ENCODE assay signal across 8 mouse cellular contexts in the genomic region with DNA sequence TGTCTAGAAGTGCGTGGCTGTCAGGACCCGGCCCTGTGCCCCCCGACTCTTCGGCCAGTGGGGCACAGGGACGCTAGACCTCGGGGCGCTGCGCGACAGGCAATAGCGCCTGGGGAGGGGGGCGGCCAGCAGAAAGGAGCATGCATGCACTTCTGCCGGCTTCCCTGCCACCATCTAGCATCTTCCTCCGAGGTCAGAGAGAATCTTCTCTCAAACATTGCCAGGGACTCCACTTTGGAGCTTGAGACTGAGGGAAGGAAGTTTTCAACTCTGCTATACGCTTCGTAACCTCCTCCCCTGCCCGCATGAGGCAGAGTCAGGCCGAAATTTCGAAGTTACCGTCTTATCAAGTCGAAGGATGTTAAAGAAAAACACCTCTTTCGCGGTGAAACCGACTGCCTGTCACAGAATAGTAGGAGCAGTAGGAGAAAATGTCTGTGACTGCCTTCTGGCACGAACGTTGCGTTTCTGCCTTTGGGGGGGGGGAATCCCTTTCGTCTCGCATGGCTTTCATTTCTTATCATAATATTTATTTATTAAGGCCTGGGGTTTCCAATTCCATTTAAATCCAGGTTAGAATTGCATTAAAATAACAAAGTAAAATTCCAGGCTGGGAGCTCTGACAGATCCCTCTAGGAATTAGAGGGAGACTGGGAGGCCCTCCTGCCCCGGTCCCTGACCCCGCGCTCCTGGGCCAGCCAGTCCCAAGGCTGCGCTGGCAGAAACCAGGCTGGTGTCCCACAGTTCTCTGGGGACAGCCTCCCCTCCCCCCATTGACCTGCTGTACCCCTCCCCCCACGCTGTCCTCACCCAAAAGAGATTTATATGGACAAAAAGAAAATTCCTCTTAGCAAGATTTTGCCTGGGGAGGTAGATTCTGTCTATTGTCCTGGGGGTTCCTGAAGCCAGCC. TPM values are rescaled to one million over a fixed set of nuclear protein-coding genes. Genes with fewer than 3 reads are reported as not detected.
DNase-seq lines count a peak whose midpoint lies in the region; ATAC-seq and TF ChIP-seq lines count a peak whose summit lies in the region.

No protein-coding gene starts in this region.

- peaks cover 20% of the 10 kb centered on the region for H3K4me1 ChIP-seq in testis, adult 2 months (ENCODE audit: control insufficient read depth, insufficient read depth, low read length)
- H3K4me1 ChIP-seq in limb, embryonic 14.5 days (ENCODE audit: control insufficient read depth, insufficient read depth, low read length), result peaks cover 50% of the 10 kb centered on the region
- H3K4me1 ChIP-seq in stomach, embryonic 16.5 days (ENCODE audit: control insufficient read depth, insufficient read depth, low read length), result peaks cover 27% of the 10 kb centered on the region

- no peak for TF ChIP-seq CTCF in testis, adult 2 months (IDR thresholded peaks at IDR 0.05; ENCODE audit: control insufficient read depth, insufficient read depth, insufficient replicate concordance, low read depth, low read length)

- intact Hi-C loops in gastrocnemius, postnatal 14 days (cut with DNase I; ENCODE audit: low total_unique reads), result no loop called here
- intact Hi-C loops in left cerebral cortex, postnatal 36 days (cut with DNase I), result no loop called here

- no peak for TF ChIP-seq POLR2A in testis, adult 2 months (IDR thresholded peaks at IDR 0.05; ENCODE audit: control insufficient read depth, low read depth, low read length)
- TF ChIP-seq POLR2A in limb, embryonic 14.5 days (IDR thresholded peaks at IDR 0.05; ENCODE audit: borderline replicate concordance, extremely low read depth, insufficient read depth, insufficient read length), result no peak

- ATAC-seq in limb, embryonic 14.5 days (ENCODE audit: low FRiP score, low read depth), result no peak
- peak; percentile 9; the same call in 1 of the 2 replicates for ATAC-seq in stomach, embryonic 16.5 days (ENCODE audit: insufficient read depth, low FRiP score)

- H3K36me3 ChIP-seq in testis, adult 2 months (ENCODE audit: control insufficient read depth, insufficient read depth, low read length), result no peaks in the 10 kb centered on the region
- H3K36me3 ChIP-seq in limb, embryonic 14.5 days (ENCODE audit: control insufficient read depth, insufficient read depth, low read length), result no peaks in the 10 kb centered on the region
- H3K36me3 ChIP-seq in stomach, embryonic 16.5 days (ENCODE audit: control insufficient read depth, insufficient read depth, low read length), result no peaks in the 10 kb centered on the region

- H3K4me3 ChIP-seq in testis, adult 2 months (ENCODE audit: control insufficient read depth, low read depth, low read length), result peak overlapping the region; percentile 52
- H3K4me3 ChIP-seq in limb, embryonic 14.5 days (replicated peaks; ENCODE audit: low read length), result peak overlapping the region; percentile 77
- H3K4me3 ChIP-seq in stomach, embryonic 16.5 days (replicated peaks; ENCODE audit: low read length), result peak overlapping the region; percentile 63

- H3K27me3 ChIP-seq in testis, adult 2 months (ENCODE audit: control insufficient read depth, insufficient read depth, low read length), result no peaks in the 10 kb centered on the region
- no peaks in the 10 kb centered on the region for H3K27me3 ChIP-seq in limb, embryonic 14.5 days (ENCODE audit: control insufficient read depth, insufficient read depth, low read length)
- peaks cover 26% of the 10 kb centered on the region for H3K27me3 ChIP-seq in stomach, embryonic 16.5 days (ENCODE audit: control insufficient read depth, insufficient read depth, low read length)

- no peaks in the 10 kb centered on the region for H3K9me3 ChIP-seq in limb, embryonic 14.5 days (ENCODE audit: control insufficient read depth, low read length)
- no peaks in the 10 kb centered on the region for H3K9me3 ChIP-seq in stomach, embryonic 16.5 days (replicated peaks; ENCODE audit: control insufficient read depth, low read length)

- peak overlapping the region; percentile 83 for H3K9ac ChIP-seq in limb, embryonic 14.5 days (ENCODE audit: low read depth, low read length, severe bottlenecking)
- H3K9ac ChIP-seq in stomach, embryonic 16.5 days (ENCODE audit: low read length), result peak overlapping the region; percentile 78

- H3K27ac ChIP-seq in testis, adult 2 months (ENCODE audit: control insufficient read depth, insufficient read depth, low read depth, low read length), result no peak overlapping the region
- peak overlapping the region; percentile 83 for H3K27ac ChIP-seq in limb, embryonic 14.5 days (replicated peaks; ENCODE audit: low read depth, low read length)
- no peak overlapping the region for H3K27ac ChIP-seq in stomach, embryonic 16.5 days (ENCODE audit: low read length)

- H3K4me2 ChIP-seq in limb, embryonic 14.5 days (replicated peaks; ENCODE audit: low read depth, low read length, severe bottlenecking), result peak overlapping the region; percentile 93
- H3K4me2 ChIP-seq in stomach, embryonic 16.5 days (ENCODE audit: low read depth, low read length), result peak overlapping the region; percentile 100

- WGBS in limb, embryonic 14.5 days, result under 1% methylated on average over 29 of the region's 33 CpGs
- whole genome bisulfite sequencing in stomach, embryonic 16.5 days, result 3% methylated on average over 33 of the region's 33 CpGs

- DNase-seq in adrenal gland, adult (ENCODE audit: inconsistent age in 2 of 2, low spot score in 1 of 2), result peak; percentile 35 to 68
- no peak for DNase-seq in adrenal gland, adult 18-20 months (ENCODE audit: low spot score in 2 of 2)
- no peak for DNase-seq in testis, postnatal 10 days (ENCODE audit: low spot score)
- peak; percentile 33 for DNase-seq in limb, embryonic 14.5 days (ENCODE audit: low spot score)
- DNase-seq in gastrocnemius, postnatal 14 days, result no peak
- no peak for DNase-seq in left cerebral cortex, postnatal 36 days (ENCODE audit: low spot score in 2 of 2)

RNA-seq across cellular contexts. Expression of gene Scube3, which starts 1.0 kb away (rescaled TPM):
- total RNA-seq in adrenal gland, adult 18-20 months (2021), result 1 to 10 TPM; 4.8 to 9.3 TPM
- 3.2 and 3.4 TPM in 2 replicates for polyA plus RNA-seq in testis, adult 2 months (2012; rRNA removed)
- 31.6 and 38.9 TPM in 2 replicates for polyA plus RNA-seq in limb, embryonic 14.5 days (2012; rRNA removed)
- polyA plus RNA-seq in limb, embryonic 14.5 days (2014; fragmentation: Nextera tagmentation; extraction: Ambion mirVana), result 10.5 and 11.3 TPM in 2 replicates
- polyA plus RNA-seq in stomach, embryonic 16.5 days (2015; fragmentation: Nextera tagmentation; extraction: Ambion mirVana), result 1.3 and 2.5 TPM in 2 replicates
- total RNA-seq in gastrocnemius, postnatal 14 days (2021), result under 1 TPM; 0.20 to 0.62 TPM
- total RNA-seq in left cerebral cortex, postnatal 36 days (2021), result 1 to 10 TPM; 1.9 to 2.4 TPM

RNA-seq across cellular contexts. Expression of gene Zfp523, which starts 34.0 kb away (rescaled TPM):
- 10 to 100 TPM; 36.1 to 36.5 TPM for total RNA-seq in adrenal gland, adult 18-20 months (2021)
- polyA plus RNA-seq in testis, adult 2 months (2012; rRNA removed), result 89.4 and 90.8 TPM in 2 replicates
- 79.1 and 97.1 TPM in 2 replicates for polyA plus RNA-seq in limb, embryonic 14.5 days (2012; rRNA removed)
- 37.5 and 37.7 TPM in 2 replicates for polyA plus RNA-seq in limb, embryonic 14.5 days (2014; fragmentation: Nextera tagmentation; extraction: Ambion mirVana)
- 26.0 and 27.5 TPM in 2 replicates for polyA plus RNA-seq in stomach, embryonic 16.5 days (2015; fragmentation: Nextera tagmentation; extraction: Ambion mirVana)
- total RNA-seq in gastrocnemius, postnatal 14 days (2021), result 10 to 100 TPM; 14.4 to 16.2 TPM
- total RNA-seq in left cerebral cortex, postnatal 36 days (2021), result 100 to 1,000 TPM; 102 to 116 TPM

Comparison
In these comparisons a context has a peak if more than half of its experiments do, and no peak if none do; other contexts are left out.
1. DNase-seq: peak in adrenal gland, adult (2 of 2) and limb, embryonic 14.5 days (single experiment); none in adrenal gland, adult 18-20 months (0 of 2), testis, postnatal 10 days (single experiment), gastrocnemius, postnatal 14 days (single experiment) and left cerebral cortex, postnatal 36 days (0 of 2).
2. Peak in every context shown above with its lines, with median percentiles within 50 percentile points of each other: H3K4me3 ChIP-seq.